Mouse (Mus musculus): ENCODE data around the gene Tc2n.

- TF ChIP-seq POLR2A (IDR thresholded peaks at IDR 0.05; ENCODE audit: borderline replicate concordance, insufficient read depth, low read length): no peak
- TF ChIP-seq CTCF (IDR thresholded peaks at IDR 0.05; ENCODE audit: borderline replicate concordance, insufficient read depth, low read depth, low read length): no peak
Observed at GRCm38 (mm10) chr12:101680538-101680937, 37.8 kb downstream of the Tc2n start.

Measured in cerebellum, adult 2 months (tissue).